Mouse (Mus musculus): Measurements from ENCODE around the gene Cast. TPM values are rescaled to one million over a fixed set of nuclear protein-coding genes. Genes with fewer than 3 reads are reported as not detected.

The Cast gene
- polyA plus RNA-seq, 1 experiment from 2014 or later = 12.7 TPM

Other genes with a start within 250 kb of the Cast start
- 2.8 and 4.8 TPM in 2 replicates for gene Erap1, start 169.2 kb downstream of the Cast start, polyA plus RNA-seq (2015; fragmentation: Nextera tagmentation; extraction: Ambion mirVana)